Mouse (Mus musculus): ENCODE data around the gene Nfib.

DNA sequence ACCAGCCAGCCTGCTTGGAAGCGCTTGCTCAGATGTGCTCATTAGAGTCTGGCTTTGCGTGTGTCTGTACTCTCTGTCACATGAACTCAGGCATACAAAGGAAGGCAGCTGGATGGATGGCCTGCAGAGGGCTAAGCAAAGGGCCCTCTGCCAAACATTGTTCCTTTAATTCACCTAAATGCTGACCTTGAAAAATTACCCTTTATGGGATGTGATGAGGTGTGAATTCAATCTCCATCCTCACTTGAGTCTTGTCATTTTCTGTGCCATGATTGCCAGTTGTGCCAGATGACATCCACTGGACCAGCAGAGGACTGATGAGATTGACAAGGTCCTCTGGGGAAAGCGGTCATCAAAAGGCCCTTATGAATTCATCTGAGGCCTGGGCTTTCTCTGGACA is 434.0 kb downstream of the Nfib start:
- TF ChIP-seq POLR2A (IDR thresholded peaks at IDR 0.05; ENCODE audit: borderline replicate concordance, control insufficient read depth, low read depth, low read length), result no peak
- no peak for TF ChIP-seq CTCF (IDR thresholded peaks at IDR 0.05; ENCODE audit: control insufficient read depth, insufficient read depth, low read length)

Data from bone marrow, adult 2 months (tissue).